Mouse (Mus musculus) liver, adult 2 months (tissue): ENCODE results near the gene Rsl24d1.

Source experiments
- CTCF ChIP-seq: fragments of 200-500 bp; IDR thresholded peaks from 2 replicates; pipeline ENCODE4 v1.5.1; 2011; ENCODE audit warnings: low read depth, low read length, control low read depth
- POLR2A ChIP-seq: fragments of 200-500 bp; IDR thresholded peaks from 2 replicates; pipeline ENCODE4 v1.6.1; 2011; ENCODE audit warnings: low read length, control low read depth; ENCODE audit not compliant: insufficient read depth; ENCODE audit errors: extremely low read depth

- TF ChIP-seq POLR2A = no peak
- TF ChIP-seq CTCF = no peak
Measured at GRCm38 (mm10) chr9:73079801-73080325, 33.4 kb upstream of the Rsl24d1 start.
